Mouse (Mus musculus): ENCODE data around the gene Lsr. TPM values are rescaled to one million over a fixed set of nuclear protein-coding genes. Genes with fewer than 3 reads are reported as not detected.

The Lsr gene
- polyA plus RNA-seq, 1 experiment from 2014 or later = 99.6 TPM

DNA sequence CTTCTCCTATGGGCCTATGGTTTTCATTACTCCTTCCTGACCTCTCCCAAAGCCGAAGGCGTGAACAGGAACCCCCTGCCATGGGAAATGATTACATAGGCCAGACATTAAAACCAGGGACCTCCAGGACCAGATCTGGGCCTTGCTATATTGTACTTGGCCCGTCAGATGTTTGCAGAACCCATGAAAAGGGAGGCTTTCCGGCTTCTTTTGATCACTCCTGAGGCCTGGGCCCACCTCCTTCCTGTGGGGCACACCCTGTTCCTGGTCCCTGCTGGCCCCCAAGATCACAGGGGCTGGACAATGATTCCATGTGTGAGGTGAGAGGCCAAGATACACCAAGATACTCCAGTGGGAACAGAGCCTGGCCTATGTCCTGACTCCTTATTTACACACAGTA lies 4.1 kb downstream of the Lsr start:
- no peaks in the 10 kb centered on the region for H3K27me3 ChIP-seq (ENCODE audit: control insufficient read depth, insufficient read depth, low read length)
- 70% methylated on average over 4 of the region's 4 CpGs for WGBS
- ATAC-seq (ENCODE audit: insufficient read depth, low FRiP score) = no peak
- H3K4me1 ChIP-seq (ENCODE audit: control insufficient read depth, insufficient read depth, low read length) = peaks cover 14% of the 10 kb centered on the region
- H3K36me3 ChIP-seq (ENCODE audit: control insufficient read depth, insufficient read depth, low read length) = no peaks in the 10 kb centered on the region
- H3K4me2 ChIP-seq (ENCODE audit: low read depth, low read length) = no peak overlapping the region
- no peak overlapping the region for H3K27ac ChIP-seq (ENCODE audit: low read length)
- H3K4me3 ChIP-seq (replicated peaks; ENCODE audit: low read length) = no peak overlapping the region
- no peak overlapping the region for H3K9ac ChIP-seq (ENCODE audit: low read length)
- no peaks in the 10 kb centered on the region for H3K9me3 ChIP-seq (replicated peaks; ENCODE audit: control insufficient read depth, low read length)

GRCm38 (mm10) chr7:30968611-30969010 lies 4.7 kb downstream of the Lsr start:
- ATAC-seq (ENCODE audit: insufficient read depth, low FRiP score) = no peak
- no peak overlapping the region for H3K4me3 ChIP-seq (replicated peaks; ENCODE audit: low read length)
- no peak overlapping the region for H3K4me2 ChIP-seq (ENCODE audit: low read depth, low read length)
- H3K27ac ChIP-seq (ENCODE audit: low read length) = no peak overlapping the region
- no peaks in the 10 kb centered on the region for H3K36me3 ChIP-seq (ENCODE audit: control insufficient read depth, insufficient read depth, low read length)
- H3K4me1 ChIP-seq (ENCODE audit: control insufficient read depth, insufficient read depth, low read length) = peaks cover 14% of the 10 kb centered on the region
- WGBS = 87% methylated on average over 8 of the region's 8 CpGs
- no peaks in the 10 kb centered on the region for H3K9me3 ChIP-seq (replicated peaks; ENCODE audit: control insufficient read depth, low read length)
- H3K27me3 ChIP-seq (ENCODE audit: control insufficient read depth, insufficient read depth, low read length) = no peaks in the 10 kb centered on the region
- H3K9ac ChIP-seq (ENCODE audit: low read length) = no peak overlapping the region

GRCm38 (mm10) chr7:30966657-30967056 lies 6.6 kb downstream of the Lsr start:
- no peak for ATAC-seq (ENCODE audit: insufficient read depth, low FRiP score)
- no peaks in the 10 kb centered on the region for H3K27me3 ChIP-seq (ENCODE audit: control insufficient read depth, insufficient read depth, low read length)
- no peak overlapping the region for H3K4me2 ChIP-seq (ENCODE audit: low read depth, low read length)
- no peak overlapping the region for H3K4me3 ChIP-seq (replicated peaks; ENCODE audit: low read length)
- H3K36me3 ChIP-seq (ENCODE audit: control insufficient read depth, insufficient read depth, low read length) = no peaks in the 10 kb centered on the region
- WGBS = 81% methylated on average over 3 of the region's 3 CpGs
- no peak overlapping the region for H3K9ac ChIP-seq (ENCODE audit: low read length)
- no peaks in the 10 kb centered on the region for H3K9me3 ChIP-seq (replicated peaks; ENCODE audit: control insufficient read depth, low read length)
- H3K27ac ChIP-seq (ENCODE audit: low read length) = no peak overlapping the region
- peaks cover 6% of the 10 kb centered on the region for H3K4me1 ChIP-seq (ENCODE audit: control insufficient read depth, insufficient read depth, low read length)

DNA sequence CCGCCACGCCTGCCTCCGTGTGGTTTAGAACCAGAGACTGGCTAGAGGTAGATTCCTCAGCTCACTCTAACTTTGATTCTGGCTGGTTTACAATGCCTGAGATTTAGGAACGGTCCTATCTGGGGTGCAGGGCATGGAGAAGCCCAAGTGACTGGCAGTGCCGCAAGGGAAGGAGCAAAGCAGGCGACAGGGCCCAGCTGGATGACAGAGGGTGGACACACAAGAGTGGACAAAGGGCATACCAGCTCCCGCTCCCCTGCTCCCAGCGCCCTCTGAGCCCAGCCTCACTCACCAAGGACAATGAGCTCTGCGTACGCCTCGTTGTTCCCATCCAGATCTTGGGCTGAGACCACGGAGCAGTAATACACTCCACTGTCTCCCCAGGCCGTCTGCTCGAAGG lies 7.6 kb downstream of the Lsr start:
- H3K4me1 ChIP-seq (ENCODE audit: control insufficient read depth, insufficient read depth, low read length) = peaks cover 6% of the 10 kb centered on the region
- no peak for ATAC-seq (ENCODE audit: insufficient read depth, low FRiP score)
- H3K36me3 ChIP-seq (ENCODE audit: control insufficient read depth, insufficient read depth, low read length) = 0 out of 2 replicates have a peak, but pooled peaks cover 5% of the 10 kb centered on the region
- no peak overlapping the region for H3K4me3 ChIP-seq (replicated peaks; ENCODE audit: low read length)
- no peaks in the 10 kb centered on the region for H3K9me3 ChIP-seq (replicated peaks; ENCODE audit: control insufficient read depth, low read length)
- H3K4me2 ChIP-seq (ENCODE audit: low read depth, low read length) = no peak overlapping the region
- WGBS = 86% methylated on average over 14 of the region's 14 CpGs
- H3K9ac ChIP-seq (ENCODE audit: low read length) = no peak overlapping the region
- no peak overlapping the region for H3K27ac ChIP-seq (ENCODE audit: low read length)
- no peaks in the 10 kb centered on the region for H3K27me3 ChIP-seq (ENCODE audit: control insufficient read depth, insufficient read depth, low read length)

DNA sequence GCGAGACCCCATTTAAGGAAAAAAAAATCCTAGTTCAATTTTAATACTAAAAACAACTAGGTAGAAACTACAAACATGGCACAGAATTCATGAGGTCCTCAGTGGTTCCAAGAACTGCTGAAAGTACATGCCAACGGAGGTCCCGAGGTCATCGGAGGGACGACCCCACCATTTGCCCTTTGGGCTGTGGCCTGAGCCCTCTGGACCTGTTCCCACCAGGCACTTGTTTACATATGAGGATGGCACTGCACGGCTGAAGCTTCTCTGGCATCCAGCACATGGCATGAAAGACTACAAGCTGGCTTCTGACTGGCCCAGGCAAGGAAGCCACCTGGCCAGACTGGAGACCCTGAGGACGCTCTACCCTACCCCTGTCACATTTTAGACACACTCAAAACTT lies 8.9 kb downstream of the Lsr start:
- no peak for ATAC-seq (ENCODE audit: insufficient read depth, low FRiP score)
- Histone ChIP-seq H3K27ac (ENCODE audit: low read length) (no peak overlapping the region), H3K4me2 (ENCODE audit: low read depth, low read length) (no peak overlapping the region), H3K9me3 (replicated peaks; ENCODE audit: control insufficient read depth, low read length) (no peaks in the 10 kb centered on the region), H3K4me1 (ENCODE audit: control insufficient read depth, insufficient read depth, low read length) (peaks cover 3% of the 10 kb centered on the region), H3K36me3 (ENCODE audit: control insufficient read depth, insufficient read depth, low read length) (0 out of 2 replicates have a peak, but pooled peaks cover 7% of the 10 kb centered on the region), H3K9ac (ENCODE audit: low read length) (no peak overlapping the region), H3K27me3 (ENCODE audit: control insufficient read depth, insufficient read depth, low read length) (no peaks in the 10 kb centered on the region), H3K4me3 (replicated peaks; ENCODE audit: low read length) (no peak overlapping the region)
- 77% methylated on average over 7 of the region's 7 CpGs for WGBS

- no peak overlapping the region for H3K4me2 ChIP-seq (ENCODE audit: low read depth, low read length)
- WGBS = 92% methylated on average over 5 of the region's 5 CpGs
- H3K9ac ChIP-seq (ENCODE audit: low read length) = no peak overlapping the region
- H3K27me3 ChIP-seq (ENCODE audit: control insufficient read depth, insufficient read depth, low read length) = no peaks in the 10 kb centered on the region
- ATAC-seq (ENCODE audit: insufficient read depth, low FRiP score) = no peak
- H3K9me3 ChIP-seq (replicated peaks; ENCODE audit: control insufficient read depth, low read length) = no peaks in the 10 kb centered on the region
- no peak overlapping the region for H3K27ac ChIP-seq (ENCODE audit: low read length)
- peaks cover 8% of the 10 kb centered on the region for H3K4me1 ChIP-seq (ENCODE audit: control insufficient read depth, insufficient read depth, low read length)
- H3K36me3 ChIP-seq (ENCODE audit: control insufficient read depth, insufficient read depth, low read length) = peaks cover 13% of the 10 kb centered on the region; the same call in 1 of the 2 replicates
- no peak overlapping the region for H3K4me3 ChIP-seq (replicated peaks; ENCODE audit: low read length)
Observed at GRCm38 (mm10) chr7:30962862-30963261, 10.4 kb downstream of the Lsr start.

DNA sequence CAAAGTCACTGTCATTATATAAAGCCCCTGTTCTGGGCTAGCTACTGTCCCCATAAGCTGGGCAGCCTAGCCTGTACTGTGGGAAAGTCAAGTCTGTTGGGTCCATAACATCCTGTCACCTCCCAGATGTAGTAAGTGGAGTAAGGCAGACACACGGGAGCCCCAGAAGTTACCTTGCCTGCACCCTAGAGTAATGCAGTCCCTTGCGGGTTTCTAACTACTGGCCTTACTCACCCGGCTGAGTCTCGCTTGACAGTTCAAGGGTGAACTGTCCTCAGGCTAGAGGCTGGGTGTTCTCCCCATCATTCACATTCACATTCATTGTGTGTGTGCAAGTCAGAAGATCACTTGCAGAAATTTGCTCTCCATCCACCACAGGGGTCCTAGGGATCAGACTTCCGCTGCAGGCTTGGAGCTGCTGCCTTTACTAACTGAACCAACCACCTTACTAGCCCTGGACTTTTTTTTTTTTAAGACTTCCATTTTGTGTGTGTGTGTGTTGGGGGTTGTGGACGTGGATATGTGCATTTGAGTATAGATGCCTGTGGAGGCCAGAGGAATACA lies 13.4 kb downstream of the Lsr start:
- H3K4me3 ChIP-seq (replicated peaks; ENCODE audit: low read length) = no peak overlapping the region
- WGBS = 86% methylated on average over 6 of the region's 6 CpGs
- H3K27ac ChIP-seq (ENCODE audit: low read length) = no peak overlapping the region
- ATAC-seq (ENCODE audit: insufficient read depth, low FRiP score) = no peak
- peaks cover 17% of the 10 kb centered on the region for H3K4me1 ChIP-seq (ENCODE audit: control insufficient read depth, insufficient read depth, low read length)
- H3K9ac ChIP-seq (ENCODE audit: low read length) = no peak overlapping the region
- no peaks in the 10 kb centered on the region for H3K9me3 ChIP-seq (replicated peaks; ENCODE audit: control insufficient read depth, low read length)
- H3K27me3 ChIP-seq (ENCODE audit: control insufficient read depth, insufficient read depth, low read length) = no peaks in the 10 kb centered on the region
- peaks cover 13% of the 10 kb centered on the region; the same call in 1 of the 2 replicates for H3K36me3 ChIP-seq (ENCODE audit: control insufficient read depth, insufficient read depth, low read length)
- H3K4me2 ChIP-seq (ENCODE audit: low read depth, low read length) = no peak overlapping the region

DNA sequence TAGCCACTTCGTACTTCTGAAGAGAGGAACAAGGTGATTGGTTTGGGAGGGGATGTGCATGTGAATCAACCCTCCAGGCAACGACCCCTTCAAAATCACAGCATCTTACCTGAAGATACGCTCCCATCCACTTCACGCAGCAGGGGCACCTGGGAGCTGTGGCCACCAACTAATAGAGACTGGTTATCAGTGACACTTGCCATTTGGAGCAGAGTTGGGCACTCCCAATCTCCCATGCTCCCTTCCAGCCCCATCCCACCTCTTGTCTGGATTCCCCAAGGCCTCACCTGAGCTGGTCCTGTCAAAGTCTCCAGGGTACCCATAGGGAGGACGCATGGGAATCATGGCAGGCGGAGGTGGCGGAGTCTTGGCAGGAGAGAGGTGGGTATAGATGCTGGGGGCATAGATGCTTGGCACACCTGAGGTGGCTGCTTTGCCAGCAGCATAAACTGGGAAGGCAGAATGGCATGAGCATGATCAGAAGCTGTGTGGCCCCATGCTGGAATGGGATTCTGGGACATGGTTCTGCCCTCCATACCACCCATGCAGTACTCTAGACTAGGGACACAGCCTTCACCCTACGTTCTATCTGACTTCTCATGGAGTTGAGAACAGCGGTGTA lies 14.3 kb downstream of the Lsr start:
- H3K27ac ChIP-seq (ENCODE audit: low read length) = no peak overlapping the region
- peaks cover 20% of the 10 kb centered on the region for H3K36me3 ChIP-seq (ENCODE audit: control insufficient read depth, insufficient read depth, low read length)
- no peak for ATAC-seq (ENCODE audit: insufficient read depth, low FRiP score)
- no peaks in the 10 kb centered on the region for H3K27me3 ChIP-seq (ENCODE audit: control insufficient read depth, insufficient read depth, low read length)
- no peak overlapping the region for H3K9ac ChIP-seq (ENCODE audit: low read length)
- no peak overlapping the region for H3K4me3 ChIP-seq (replicated peaks; ENCODE audit: low read length)
- WGBS = 95% methylated on average over 9 of the region's 9 CpGs
- no peaks in the 10 kb centered on the region for H3K9me3 ChIP-seq (replicated peaks; ENCODE audit: control insufficient read depth, low read length)
- H3K4me2 ChIP-seq (ENCODE audit: low read depth, low read length) = no peak overlapping the region
- peaks cover 24% of the 10 kb centered on the region for H3K4me1 ChIP-seq (ENCODE audit: control insufficient read depth, insufficient read depth, low read length)

GRCm38 (mm10) chr7:30958109-30958865 lies 15.0 kb downstream of the Lsr start:
- H3K27ac ChIP-seq (ENCODE audit: low read length) = peak overlapping the region; percentile 98
- peak overlapping the region; percentile 84 for H3K4me2 ChIP-seq (ENCODE audit: low read depth, low read length)
- peak overlapping the region; percentile 100 for H3K9ac ChIP-seq (ENCODE audit: low read length)
- H3K36me3 ChIP-seq (ENCODE audit: control insufficient read depth, insufficient read depth, low read length) = peaks cover 27% of the 10 kb centered on the region
- peak overlapping the region; percentile 79 for H3K4me3 ChIP-seq (replicated peaks; ENCODE audit: low read length)
- ATAC-seq (ENCODE audit: insufficient read depth, low FRiP score) = no peak
- no peaks in the 10 kb centered on the region for H3K9me3 ChIP-seq (replicated peaks; ENCODE audit: control insufficient read depth, low read length)
- H3K4me1 ChIP-seq (ENCODE audit: control insufficient read depth, insufficient read depth, low read length) = peaks cover 27% of the 10 kb centered on the region
- H3K27me3 ChIP-seq (ENCODE audit: control insufficient read depth, insufficient read depth, low read length) = no peaks in the 10 kb centered on the region
- 67% methylated on average over 28 of the region's 28 CpGs for WGBS
